Mouse (Mus musculus) bone marrow macrophage, adult 2 months (primary cell): Measurements from ENCODE around the gene Mrps6. TPM values are rescaled to one million over a fixed set of nuclear protein-coding genes. Genes with fewer than 3 reads are reported as not detected.
A peak's percentile ranks its signal among the peaks of the same experiment; 100 is the strongest.

Experiments
- H3K27ac ChIP-seq: 2 replicates; pipeline ENCODE4 v1.5.1; 2012; ENCODE audit warnings: low read depth, low read length; ENCODE audit not compliant: insufficient read depth
- H3K4me1 ChIP-seq: 2 replicates; pipeline ENCODE4 v1.6.1; 2012; ENCODE audit warnings: low read length; ENCODE audit not compliant: control insufficient read depth, insufficient read depth
- H3K4me3 ChIP-seq: 2 replicates; pipeline ENCODE4 v1.5.1; 2012; ENCODE audit warnings: mild to moderate bottlenecking, low read length, moderate library complexity; ENCODE audit not compliant: insufficient read depth
- CTCF ChIP-seq: IDR thresholded peaks from 2 replicates; pipeline ENCODE4 v1.5.1; 2012; ENCODE audit warnings: low read depth, mild to moderate bottlenecking, low read length, moderate library complexity
- POLR2A ChIP-seq: IDR thresholded peaks from 2 replicates; pipeline ENCODE4 v1.6.1; 2012; ENCODE audit warnings: mild to moderate bottlenecking, low read depth, low read length, borderline replicate concordance
- polyA plus RNA-seq: library from polyadenylated mRNA; stranded (reverse); fragments of >200 nt; gene quantifications from 2 replicates; pipeline ENCODE4 v1.2.4, GENCODE M21; 2012; ENCODE audit not compliant: missing spikeins, insufficient read depth, insufficient read length

Gene Mrps6
- polyA plus RNA-seq, 1 experiment = 32.2 TPM

- TF ChIP-seq CTCF (no peak), POLR2A (no peak)
Observed at GRCm38 (mm10) chr16:92037891-92038607, 20.0 kb upstream of the Mrps6 start.

GRCm38 (mm10) chr16:92039421-92039820 lies 18.6 kb upstream of the Mrps6 start:
- no peak for TF ChIP-seq CTCF
- no peak for TF ChIP-seq POLR2A

More at GRCm38 (mm10) chr16:92037891-92038607, 20.0 kb upstream of the Mrps6 start:
- H3K27ac ChIP-seq = peak overlapping the region; percentile 37
- 0 out of 2 replicates have a peak overlapping the region, but pooled peaks have one; percentile 0 for H3K4me3 ChIP-seq
- H3K4me1 ChIP-seq = peaks cover 26% of the 10 kb centered on the region

GRCm38 (mm10) chr16:92039966-92040365 lies 18.1 kb upstream of the Mrps6 start:
- peak overlapping the region; percentile 73 for H3K27ac ChIP-seq
- no peak overlapping the region for H3K4me3 ChIP-seq
- peaks cover 24% of the 10 kb centered on the region for H3K4me1 ChIP-seq
- TF ChIP-seq POLR2A (no peak), CTCF (no peak)

More at GRCm38 (mm10) chr16:92039421-92039820, 18.6 kb upstream of the Mrps6 start:
- Histone ChIP-seq H3K27ac (peak overlapping the region; percentile 77), H3K4me1 (peaks cover 24% of the 10 kb centered on the region), H3K4me3 (peak overlapping the region; percentile 36)

GRCm38 (mm10) chr16:92051777-92052310 lies 6.2 kb upstream of the Mrps6 start:
- H3K4me3 ChIP-seq = no peak overlapping the region
- no peaks in the 10 kb centered on the region for H3K4me1 ChIP-seq
- TF ChIP-seq CTCF (no peak), POLR2A (no peak)
- H3K27ac ChIP-seq = no peak overlapping the region

DNA sequence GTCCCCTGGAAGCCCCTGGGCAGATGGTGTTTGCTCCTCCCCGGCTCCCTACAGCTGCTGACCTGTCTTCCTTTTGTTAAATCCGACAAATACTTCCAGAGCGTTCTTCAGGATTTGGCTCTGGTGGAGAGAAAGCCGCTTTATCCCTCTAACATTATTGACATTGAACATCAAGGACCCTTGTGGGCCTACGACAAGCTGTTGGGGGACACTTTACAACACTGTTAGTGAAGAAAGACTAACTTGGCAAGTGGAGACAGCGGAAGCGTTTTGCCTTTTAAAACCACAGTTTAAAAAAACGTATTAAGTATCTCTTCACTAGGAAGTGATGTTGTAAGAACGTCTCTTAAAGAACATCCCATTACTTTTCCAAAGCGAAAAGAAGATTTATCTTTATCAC lies 5.5 kb upstream of the Mrps6 start:
- Histone ChIP-seq H3K27ac (no peak overlapping the region), H3K4me3 (no peak overlapping the region), H3K4me1 (peaks cover 5% of the 10 kb centered on the region; the same call in 1 of the 2 replicates)
- TF ChIP-seq CTCF (no peak), POLR2A (no peak)

DNA sequence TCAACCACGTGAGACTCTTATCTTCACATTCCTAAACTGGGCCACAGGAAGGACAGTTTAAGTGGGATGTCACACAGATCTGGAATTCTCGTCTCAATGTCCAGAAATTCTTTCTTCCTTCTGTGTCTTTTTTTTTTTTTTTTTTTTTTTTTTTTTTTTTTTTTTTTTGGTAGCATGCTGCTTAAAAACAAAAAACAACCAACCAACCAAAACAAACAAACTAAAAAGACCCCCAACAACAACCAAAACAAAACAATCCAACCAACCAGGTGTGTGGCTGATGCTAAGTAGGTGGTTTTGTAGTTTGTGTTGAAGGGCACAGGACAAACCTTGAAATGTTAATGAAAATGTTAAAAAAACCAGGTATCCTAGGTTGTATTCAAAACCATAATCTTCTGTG lies 1.4 kb upstream of the Mrps6 start:
- Histone ChIP-seq H3K27ac (no peak overlapping the region), H3K4me1 (peaks cover 14% of the 10 kb centered on the region), H3K4me3 (no peak overlapping the region)
- TF ChIP-seq POLR2A (no peak), CTCF (no peak)

DNA sequence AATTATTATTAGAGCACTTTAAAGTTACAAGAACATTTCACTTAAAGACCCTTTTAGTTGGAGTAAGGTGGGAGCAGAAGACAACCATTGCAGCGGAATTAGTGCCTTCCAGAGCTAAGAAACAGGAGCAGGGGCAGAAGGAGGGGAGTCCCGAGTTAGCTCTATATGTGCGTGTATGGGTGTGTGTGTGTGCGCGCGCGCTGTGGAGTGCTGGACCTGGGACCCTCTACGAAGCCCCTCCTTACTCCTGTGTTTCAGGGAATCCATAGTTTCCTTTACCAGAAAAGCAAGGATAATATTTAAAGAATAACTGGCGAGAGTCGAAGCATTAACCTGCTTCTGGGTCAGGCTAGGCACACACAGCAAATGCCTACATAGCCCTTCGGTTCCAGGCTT lies 616 bp upstream of the Mrps6 start:
- H3K4me3 ChIP-seq = peak overlapping the region; percentile 97
- TF ChIP-seq CTCF = no peak
- no peak for TF ChIP-seq POLR2A
- H3K27ac ChIP-seq = 0 out of 2 replicates have a peak overlapping the region, but pooled peaks have one; percentile 14
- H3K4me1 ChIP-seq = peaks cover 14% of the 10 kb centered on the region

DNA sequence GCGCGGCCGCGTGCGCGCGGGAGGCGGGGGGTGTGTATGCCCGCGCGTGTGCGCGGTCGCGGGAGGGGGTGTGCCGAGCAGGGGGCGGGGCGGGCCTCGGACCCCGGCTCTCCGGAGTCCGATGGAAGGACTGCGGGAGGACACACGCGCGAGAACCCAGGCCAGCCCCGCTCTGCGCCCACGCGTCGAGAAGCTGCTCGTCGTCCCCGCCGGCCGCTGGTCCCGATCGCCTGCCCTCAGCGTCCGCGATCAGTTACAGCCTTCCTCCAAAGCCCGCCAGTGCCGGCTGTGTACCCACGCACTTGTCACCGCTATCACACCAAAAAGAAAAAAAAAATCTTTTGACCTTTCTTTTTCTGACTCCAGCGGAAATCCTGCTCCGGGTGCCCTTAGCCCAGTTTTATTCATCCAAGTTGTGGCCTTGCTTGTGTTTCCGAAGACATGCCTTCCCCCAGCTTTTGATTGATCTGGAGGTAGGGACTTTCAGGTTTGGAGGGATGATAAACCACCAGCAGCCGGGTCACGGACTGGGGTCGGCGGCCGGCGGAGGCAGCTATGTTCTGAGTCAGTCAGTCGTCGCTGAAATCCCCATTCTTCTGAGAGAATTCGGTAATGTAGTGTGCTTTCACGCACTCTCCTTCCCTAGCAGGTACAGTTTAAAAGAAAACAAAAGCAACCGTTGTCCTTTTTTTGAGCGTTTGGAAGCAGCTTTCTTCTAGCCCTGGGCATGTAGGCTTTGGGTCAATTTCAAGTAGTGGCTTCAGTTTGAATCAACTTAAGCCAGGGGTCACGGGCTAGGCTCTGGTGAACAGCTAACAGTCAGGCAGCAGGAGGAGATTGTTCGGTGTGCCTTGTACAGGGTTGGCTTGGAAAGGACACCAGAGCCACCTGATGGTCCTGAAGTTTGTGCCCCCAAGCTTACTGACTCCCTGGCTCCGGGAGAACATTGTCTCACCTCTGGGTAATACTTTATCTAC lies 862 bp downstream of the Mrps6 start:
- TF ChIP-seq POLR2A (no peak), CTCF (no peak)
- peak overlapping the region; percentile 97 for H3K4me3 ChIP-seq
- peaks cover 19% of the 10 kb centered on the region for H3K4me1 ChIP-seq
- no peak overlapping the region for H3K27ac ChIP-seq

GRCm38 (mm10) chr16:92060213-92060612 lies 2.1 kb downstream of the Mrps6 start:
- no peak overlapping the region for H3K4me3 ChIP-seq
- peaks cover 22% of the 10 kb centered on the region for H3K4me1 ChIP-seq
- H3K27ac ChIP-seq = no peak overlapping the region
- TF ChIP-seq POLR2A (no peak), CTCF (no peak)

GRCm38 (mm10) chr16:92061586-92061985 lies 3.5 kb downstream of the Mrps6 start:
- TF ChIP-seq POLR2A (no peak), CTCF (no peak)
- Histone ChIP-seq H3K4me3 (no peak overlapping the region), H3K4me1 (peaks cover 22% of the 10 kb centered on the region), H3K27ac (no peak overlapping the region)
